Mouse (Mus musculus) bone marrow macrophage, adult 2 months (primary cell): ENCODE measurements around the gene Cdyl.

Experiments used
- CTCF ChIP-seq: IDR thresholded peaks from 2 replicates; pipeline ENCODE4 v1.5.1; 2012; ENCODE audit warnings: low read depth, mild to moderate bottlenecking, low read length, moderate library complexity
- POLR2A ChIP-seq: IDR thresholded peaks from 2 replicates; pipeline ENCODE4 v1.6.1; 2012; ENCODE audit warnings: mild to moderate bottlenecking, low read depth, low read length, borderline replicate concordance

GRCm38 (mm10) chr13:35798645-35799044 is 139.0 kb downstream of the Cdyl start:
- TF ChIP-seq CTCF (peak; percentile 71), POLR2A (no peak)
